Mouse (Mus musculus): ENCODE results near the gene Gm10337.

Gene Gm10337

DNA sequence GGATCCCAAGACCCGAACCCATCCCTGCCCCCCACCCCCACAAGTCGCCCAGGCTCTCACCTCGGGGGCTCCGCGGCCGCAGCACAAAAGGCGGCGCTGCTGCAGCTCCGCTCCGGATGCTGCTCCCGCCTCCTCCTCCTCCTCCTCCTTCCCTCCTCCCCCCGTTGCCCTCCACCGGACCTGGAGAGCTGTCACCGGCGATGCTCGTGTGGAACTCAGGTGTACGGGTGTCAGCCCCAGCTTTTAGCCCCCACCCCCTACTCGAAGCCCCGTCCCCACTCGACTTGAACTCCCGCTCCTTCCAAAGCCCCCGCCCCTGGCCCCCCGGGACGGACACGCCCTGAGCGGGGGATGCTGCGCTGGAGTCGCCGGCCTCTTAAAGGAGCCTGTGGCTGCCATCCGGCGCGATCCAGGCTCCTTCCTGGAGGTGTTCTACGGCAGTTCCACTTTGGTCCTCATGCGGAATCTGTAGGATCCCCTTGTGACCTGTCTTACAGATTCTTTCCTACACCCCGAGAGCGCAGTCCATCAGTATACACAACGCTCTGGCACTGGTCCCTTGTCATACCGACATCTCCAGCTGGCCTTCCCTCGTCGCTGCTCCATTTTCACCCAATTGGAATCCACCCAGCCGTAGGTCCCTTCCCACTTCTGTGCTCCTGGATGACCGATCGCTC lies 13.3 kb downstream of the Gm10337 start, which contains the start of gene Map3k12:
Gene Map3k12 (minus strand): TSS at position 337 of the 677 bp plus-strand sequence.
- DNase-seq (ENCODE audit: low spot score in 2 of 2): peak; percentile 66 to 67

GRCm38 (mm10) chr15:102517631-102517975 lies 14.1 kb downstream of the Gm10337 start:
- no peak for DNase-seq (ENCODE audit: low spot score in 2 of 2)

DNA sequence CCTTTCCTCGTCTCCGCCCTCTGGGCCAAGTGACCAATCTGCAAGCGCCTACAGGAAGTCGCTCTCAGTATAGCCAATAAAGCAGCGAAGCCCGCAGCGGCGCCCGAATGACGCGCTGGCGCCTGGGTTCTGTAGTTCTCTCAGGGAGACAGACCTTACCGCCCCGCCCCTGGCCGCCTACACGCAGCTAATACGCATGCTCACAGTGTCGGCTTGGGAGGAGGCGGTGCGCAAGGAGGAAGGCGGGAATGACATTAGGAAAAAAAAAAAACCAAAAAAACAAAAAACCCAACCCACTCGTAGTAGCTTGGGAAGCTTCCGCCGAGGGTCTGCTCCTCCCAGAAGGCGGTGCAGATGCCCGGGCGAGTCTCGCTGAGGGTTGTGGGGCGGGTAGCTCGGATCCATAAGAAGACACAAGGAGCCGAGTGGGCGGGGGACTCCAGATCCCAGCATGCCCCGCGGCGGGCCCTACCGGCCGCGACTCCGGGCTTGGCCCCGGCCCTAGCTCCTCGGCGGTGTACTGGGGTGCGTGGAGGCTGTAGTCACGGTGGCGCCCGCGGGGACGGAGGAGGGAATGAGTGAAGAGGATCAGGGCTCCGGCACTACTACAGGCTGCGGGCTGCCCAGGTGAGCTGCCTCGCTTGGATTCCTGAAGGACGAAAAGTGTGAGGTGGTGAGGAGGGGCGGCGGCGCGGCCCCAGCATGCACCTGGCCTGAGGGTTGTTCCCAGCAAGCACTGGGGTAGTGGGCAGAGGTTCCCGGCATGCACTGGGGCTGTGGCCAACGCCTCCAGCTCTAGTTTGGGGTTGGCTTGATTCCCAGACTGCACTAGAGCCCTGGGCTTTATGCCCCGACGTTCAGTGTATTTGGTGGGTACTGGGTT lies 14.7 kb downstream of the Gm10337 start, which contains the start of gene Tarbp2:
Gene Tarbp2 (plus strand): TSS at position 217 of the 883 bp plus-strand sequence.
- peak; percentile 98 to 100 for DNase-seq (ENCODE audit: low spot score in 2 of 2)

- no peak for DNase-seq (ENCODE audit: low spot score in 2 of 2)
Observed at GRCm38 (mm10) chr15:102518859-102519201, 15.3 kb downstream of the Gm10337 start.

DNA sequence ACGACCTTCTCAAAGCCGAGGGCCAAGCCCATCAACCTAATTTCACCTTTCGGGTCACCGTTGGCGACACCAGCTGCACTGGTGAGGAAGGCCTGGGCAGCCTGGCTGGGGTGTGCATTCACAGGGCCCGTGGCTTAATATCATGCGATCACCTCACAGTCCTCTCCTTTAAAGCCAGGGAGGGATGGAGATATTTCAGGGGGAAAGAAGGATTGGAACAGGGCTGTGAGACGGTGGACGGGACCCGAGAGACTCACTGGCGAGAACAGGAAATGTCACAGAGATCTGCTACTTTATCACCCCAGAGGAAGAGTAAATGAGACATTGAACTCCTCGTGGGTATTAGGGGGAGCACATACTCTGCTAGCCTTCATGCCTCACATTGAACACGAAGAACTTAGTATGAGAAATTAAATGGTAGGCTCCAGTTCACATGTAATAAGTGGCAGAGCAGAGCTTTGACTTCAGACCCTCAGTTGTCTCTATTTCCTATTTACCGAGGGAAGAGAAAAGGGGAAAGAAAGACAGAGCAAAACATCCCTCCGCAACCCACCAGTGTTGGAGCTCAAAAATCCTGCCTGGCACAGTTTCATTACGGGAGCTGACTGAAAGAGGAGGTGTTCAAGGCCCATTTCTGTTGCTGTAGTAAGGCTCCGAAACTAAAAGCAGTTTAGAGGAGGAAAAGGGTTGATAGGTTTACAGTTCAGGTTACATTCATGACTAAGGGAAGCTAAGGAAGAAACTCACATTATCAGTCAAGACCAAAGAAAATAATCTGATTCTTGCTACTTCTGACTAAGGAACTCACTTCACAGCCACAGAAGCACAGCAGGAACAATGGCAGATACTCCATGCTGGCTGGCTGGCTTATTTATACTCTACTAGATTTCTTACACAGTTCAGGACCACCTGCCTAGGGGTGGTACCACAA lies 16.0 kb downstream of the Gm10337 start:
- DNase-seq (ENCODE audit: low spot score in 2 of 2): no peak

- DNase-seq (ENCODE audit: low spot score in 2 of 2): no peak
Observed at GRCm38 (mm10) chr15:102520416-102520815, 16.9 kb downstream of the Gm10337 start.

DNA sequence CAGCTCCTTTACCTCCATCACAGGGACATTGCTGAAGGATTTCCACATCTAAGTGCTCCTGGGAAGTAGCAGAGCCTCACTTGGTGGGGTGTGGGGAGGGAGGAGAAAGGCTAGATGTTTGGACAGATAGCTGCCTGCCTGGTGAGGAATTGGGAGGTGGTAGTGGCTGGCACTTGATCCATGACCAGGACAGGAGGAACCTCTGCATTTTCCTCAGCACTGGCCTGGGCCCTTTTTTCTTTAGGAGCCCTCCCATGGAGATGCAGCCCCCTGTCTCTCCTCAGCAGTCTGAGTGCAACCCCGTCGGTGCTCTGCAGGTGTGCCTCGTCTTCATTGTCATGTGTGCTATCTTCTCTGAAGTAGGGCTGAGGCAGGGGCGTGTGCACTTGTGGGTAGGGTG lies 18.0 kb downstream of the Gm10337 start:
- no peak for DNase-seq (ENCODE audit: low spot score in 2 of 2)

DNA sequence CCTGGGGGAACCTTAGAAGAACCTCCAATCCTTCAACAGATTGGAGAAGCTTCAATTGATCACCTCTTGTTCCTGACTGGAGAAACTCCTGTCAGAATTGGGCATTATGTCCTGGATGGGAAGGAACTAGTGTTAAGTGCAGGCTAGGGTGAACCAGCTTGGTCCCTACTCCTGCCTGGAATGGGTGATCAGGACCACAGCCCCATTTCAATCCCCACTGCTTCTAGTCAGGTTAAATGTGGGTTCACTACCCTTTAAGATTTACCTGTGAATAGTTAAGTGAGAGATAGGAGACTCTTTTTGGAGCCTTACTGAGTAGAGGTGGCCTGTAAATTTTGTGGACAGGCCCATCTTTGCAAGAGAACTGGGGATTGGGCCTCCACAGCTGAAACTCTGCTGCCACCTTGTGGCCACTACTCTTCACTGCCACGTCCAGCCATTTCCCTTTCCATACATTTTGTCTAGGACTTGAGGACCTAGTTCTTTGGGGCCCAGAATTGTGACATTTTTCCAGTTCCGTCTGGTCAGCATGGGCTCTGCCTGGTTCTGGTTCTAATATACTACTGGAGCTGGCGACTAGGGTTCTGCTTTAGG lies 21.5 kb downstream of the Gm10337 start, which contains the start of gene Npff:
Gene Npff (minus strand): TSS at position 51 of the 594 bp plus-strand sequence.
- DNase-seq (ENCODE audit: low spot score in 2 of 2): peak; percentile 56 to 68

GRCm38 (mm10) chr15:102526111-102527002 lies 22.8 kb downstream of the Gm10337 start:
- DNase-seq (ENCODE audit: low spot score in 2 of 2): no peak

DNA sequence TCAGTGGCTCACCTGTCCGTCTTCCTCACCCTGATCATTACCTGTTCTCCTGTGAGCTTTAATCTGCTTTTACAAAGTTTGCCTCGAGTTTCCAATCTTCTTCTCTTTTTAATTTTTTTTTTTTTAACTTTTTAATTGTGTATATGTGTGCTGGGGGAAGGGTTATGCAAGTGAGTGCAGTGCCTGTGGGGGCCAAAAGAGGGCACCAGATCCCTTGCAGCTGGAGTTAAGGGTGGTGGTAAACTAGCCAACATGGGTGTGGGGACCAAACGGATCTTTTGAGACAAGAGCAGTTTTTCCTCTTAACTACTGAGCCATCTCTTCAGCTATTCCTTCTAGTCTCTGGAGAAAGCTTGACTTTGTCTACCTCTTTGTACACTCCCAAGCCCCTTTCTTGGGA lies 24.4 kb downstream of the Gm10337 start:
- DNase-seq (ENCODE audit: low spot score in 2 of 2): no peak

DNA sequence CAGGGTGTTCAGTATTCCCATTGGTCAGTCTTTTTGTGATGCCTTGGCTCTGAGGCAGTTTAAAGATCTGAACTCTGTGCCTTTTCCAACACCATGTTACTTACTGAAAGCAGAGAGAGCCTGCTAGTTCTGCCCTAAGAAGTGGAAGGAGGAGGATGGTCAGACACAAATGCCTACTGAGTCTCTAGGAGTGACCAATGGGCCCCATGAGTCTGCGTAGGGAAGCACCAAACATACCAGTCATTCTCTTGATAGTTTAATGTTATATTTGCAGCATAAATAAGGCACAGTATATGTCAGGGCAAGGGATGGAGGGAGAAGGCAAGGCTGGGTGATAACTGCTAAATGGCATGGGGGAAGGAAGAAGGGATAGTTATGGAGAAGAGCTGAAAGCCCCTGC lies 24.9 kb downstream of the Gm10337 start:
- no peak for DNase-seq (ENCODE audit: low spot score in 2 of 2)

DNA sequence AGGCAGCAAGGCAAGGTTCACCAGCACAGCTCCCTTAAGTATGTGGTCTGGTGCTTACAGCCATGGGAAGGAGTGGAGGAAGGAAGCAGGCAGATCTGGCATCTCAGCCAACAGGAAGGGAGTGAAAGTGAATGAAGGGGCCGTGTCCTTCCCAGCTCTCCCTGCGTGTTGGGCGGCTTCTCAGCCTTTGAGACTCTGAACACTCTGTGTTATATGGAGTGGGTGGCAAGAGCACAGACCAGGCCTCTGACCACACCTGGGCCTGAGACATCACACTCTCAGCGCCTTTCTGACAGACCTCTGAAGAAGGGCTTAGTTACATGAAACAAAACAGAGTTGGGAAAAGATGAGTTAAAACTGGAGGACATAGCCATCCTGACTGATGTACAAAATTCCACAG lies 27.0 kb downstream of the Gm10337 start:
- no peak for DNase-seq (ENCODE audit: low spot score in 2 of 2)

- DNase-seq (ENCODE audit: low spot score in 2 of 2): no peak
Observed at GRCm38 (mm10) chr15:102531586-102531985, 28.1 kb downstream of the Gm10337 start.

GRCm38 (mm10) chr15:102532106-102532900 lies 28.8 kb downstream of the Gm10337 start:
- no peak for DNase-seq (ENCODE audit: low spot score in 2 of 2)

DNA sequence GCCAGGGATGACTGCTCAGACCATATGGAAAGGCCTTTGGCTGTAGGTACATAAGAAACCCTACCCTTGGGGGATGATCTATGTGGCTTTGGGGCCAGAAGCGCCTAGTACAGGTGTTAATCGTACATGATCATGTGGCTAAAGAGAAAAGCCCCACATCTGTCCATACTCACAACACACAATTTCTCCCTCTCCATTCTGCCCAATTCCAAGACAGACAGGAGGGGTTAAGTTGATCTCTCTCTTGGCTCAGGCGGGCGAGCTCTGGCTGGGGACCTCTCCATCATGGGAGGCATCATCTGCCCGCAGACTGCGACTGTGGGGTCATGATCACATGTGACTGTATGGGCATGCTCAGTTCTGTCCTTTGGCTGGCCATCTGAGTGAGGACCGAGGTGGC lies 30.4 kb downstream of the Gm10337 start:
- no peak for DNase-seq (ENCODE audit: low spot score in 2 of 2)

- no peak for DNase-seq (ENCODE audit: low spot score in 2 of 2)
Observed at GRCm38 (mm10) chr15:102544801-102545200, 41.3 kb downstream of the Gm10337 start.

DNA sequence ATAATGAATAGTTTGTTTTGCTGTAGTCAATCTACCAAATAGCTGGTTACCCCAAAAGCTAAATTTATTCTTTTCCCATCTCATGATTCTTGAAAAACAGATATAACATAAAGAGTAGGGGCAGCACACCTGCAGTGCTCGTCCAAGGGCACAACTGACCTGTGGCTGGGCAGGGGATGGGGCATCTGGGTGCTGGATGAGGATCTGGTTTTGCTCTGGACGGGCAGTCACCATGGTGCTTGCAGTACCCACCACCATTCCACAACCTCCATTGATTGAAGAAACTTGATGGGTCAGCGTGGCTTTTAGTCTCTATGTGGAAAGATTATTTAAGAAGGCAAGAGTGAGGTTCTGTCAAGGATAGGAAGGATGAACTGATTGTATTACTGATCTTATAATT lies 42.7 kb downstream of the Gm10337 start:
- DNase-seq (ENCODE audit: low spot score in 2 of 2): no peak

- DNase-seq (ENCODE audit: low spot score in 2 of 2): peak in 1 of 2 experiments; percentile 36
Observed at GRCm38 (mm10) chr15:102546677-102547427, 43.3 kb downstream of the Gm10337 start.

GRCm38 (mm10) chr15:102547478-102547877 lies 44.0 kb downstream of the Gm10337 start:
- no peak for DNase-seq (ENCODE audit: low spot score in 2 of 2)

Measured in urinary bladder, postnatal 36 days (tissue).